Mouse (Mus musculus) C2C12 (cell line): ENCODE data around the gene Itgb6.

Experiments used
- CEBPB ChIP-seq: IDR thresholded peaks from one replicate; pipeline ENCODE4 v1.6.1; 2011; ENCODE audit warnings: low read depth, mild to moderate bottlenecking, control low read depth, moderate library complexity
- CTCF ChIP-seq: IDR thresholded peaks from one replicate; pipeline ENCODE4 v1.5.1; 2011; ENCODE audit not compliant: control insufficient read depth, insufficient read depth, insufficient read length
- FOSL1 ChIP-seq: IDR thresholded peaks from one replicate; pipeline ENCODE4 v1.8.0; 2011; ENCODE audit warnings: mild to moderate bottlenecking, low read length; ENCODE audit not compliant: poor library complexity, insufficient read depth, severe bottlenecking
- MAX ChIP-seq: IDR thresholded peaks from one replicate; pipeline ENCODE4 v1.6.1; 2011; ENCODE audit warnings: mild to moderate bottlenecking, control low read depth
- MYOD1 ChIP-seq: IDR thresholded peaks from one replicate; pipeline ENCODE4 v1.6.1; 2011; ENCODE audit warnings: low read depth; ENCODE audit not compliant: control insufficient read depth, insufficient read length
- MYOG ChIP-seq: IDR thresholded peaks from one replicate; pipeline ENCODE4 v1.6.1; 2011; ENCODE audit not compliant: control insufficient read depth, insufficient read length; ENCODE audit errors: extremely low read depth
- USF1 ChIP-seq: IDR thresholded peaks from one replicate; pipeline ENCODE4 v1.6.1; 2011; ENCODE audit warnings: low read depth, mild to moderate bottlenecking, control low read depth, moderate library complexity

- TF ChIP-seq MYOD1 (no peak), CTCF (no peak), USF1 (no peak), MYOG (no peak), FOSL1 (no peak), MAX (no peak), CEBPB (no peak)
Observed at GRCm38 (mm10) chr2:60549851-60550250, 172.6 kb downstream of the Itgb6 start.
